Mouse (Mus musculus) right cerebral cortex, postnatal 4 days (tissue): ENCODE measurements at regions not wholly inside any gene's neighbourhood (a gene's known extent, or its start where the extent isn't known, plus 50 kb on each side); places are given as distances from the start of the nearest gene placed in this dataset.
"Not testable (repeated sequence)": the region's sequence is repeated elsewhere in the genome, so short reads cannot be mapped to it uniquely, and the experiment has no call there.

Experiments
- DNase-seq: peaks from one replicate; pipeline ENCODE4 v3.0.0-alpha.2; 2022

GRCm38 (mm10) chr10:11515144-11515543, 171.9 kb downstream of the Epm2a start:
- DNase-seq: no peak

GRCm38 (mm10) chr10:11517122-11517521, 173.9 kb downstream of the Epm2a start:
- peak; percentile 16 for DNase-seq

GRCm38 (mm10) chr10:11531343-11531742, 188.1 kb downstream of the Epm2a start:
- no peak for DNase-seq

- not testable (repeated sequence) for DNase-seq
Measured at GRCm38 (mm10) chr10:11555376-11555775, 212.2 kb downstream of the Epm2a start.

- DNase-seq: peak; percentile 2
Measured at GRCm38 (mm10) chr10:11570523-11571055, 227.4 kb downstream of the Epm2a start.

- no peak for DNase-seq
Measured at GRCm38 (mm10) chr10:11608451-11608850, 265.2 kb downstream of the Epm2a start.

- not testable (repeated sequence) for DNase-seq
Measured at GRCm38 (mm10) chr10:11609092-11609491, 265.9 kb downstream of the Epm2a start.

- DNase-seq: no peak
Measured at GRCm38 (mm10) chr10:11648151-11648550, 304.9 kb downstream of the Epm2a start.

GRCm38 (mm10) chr10:11660056-11660770, 317.0 kb downstream of the Epm2a start:
- no peak for DNase-seq

GRCm38 (mm10) chr10:11661660-11662250, 318.6 kb downstream of the Epm2a start:
- DNase-seq: peak; percentile 6

GRCm38 (mm10) chr10:11709742-11710141, 366.5 kb downstream of the Epm2a start:
- no peak for DNase-seq

- no peak for DNase-seq
Measured at GRCm38 (mm10) chr10:11724775-11725174, 381.6 kb downstream of the Epm2a start.

- DNase-seq: no peak
Measured at GRCm38 (mm10) chr10:11729536-11729935, 386.3 kb downstream of the Epm2a start.

GRCm38 (mm10) chr10:11739574-11740368, 396.6 kb downstream of the Epm2a start:
- DNase-seq: no peak

- no peak for DNase-seq
Measured at GRCm38 (mm10) chr10:11745587-11745986, 402.4 kb downstream of the Epm2a start.

GRCm38 (mm10) chr10:11746959-11747358, 403.8 kb downstream of the Epm2a start:
- no peak for DNase-seq

- DNase-seq: no peak
Measured at GRCm38 (mm10) chr10:11755105-11755730, 412.0 kb downstream of the Epm2a start.

- no peak for DNase-seq
Measured at GRCm38 (mm10) chr10:11777894-11778293, 434.7 kb downstream of the Epm2a start.

- no peak for DNase-seq
Measured at GRCm38 (mm10) chr10:11780302-11780701, 437.1 kb downstream of the Epm2a start.

GRCm38 (mm10) chr10:11787240-11787639, 444.0 kb downstream of the Epm2a start:
- no peak for DNase-seq

- DNase-seq: no peak
Measured at GRCm38 (mm10) chr10:11799510-11799909, 456.3 kb downstream of the Epm2a start.

GRCm38 (mm10) chr10:11801372-11802230, 458.4 kb downstream of the Epm2a start:
- not testable (repeated sequence) for DNase-seq
